ENCODE assay signal across 8 mouse cellular contexts in the genomic region with DNA sequence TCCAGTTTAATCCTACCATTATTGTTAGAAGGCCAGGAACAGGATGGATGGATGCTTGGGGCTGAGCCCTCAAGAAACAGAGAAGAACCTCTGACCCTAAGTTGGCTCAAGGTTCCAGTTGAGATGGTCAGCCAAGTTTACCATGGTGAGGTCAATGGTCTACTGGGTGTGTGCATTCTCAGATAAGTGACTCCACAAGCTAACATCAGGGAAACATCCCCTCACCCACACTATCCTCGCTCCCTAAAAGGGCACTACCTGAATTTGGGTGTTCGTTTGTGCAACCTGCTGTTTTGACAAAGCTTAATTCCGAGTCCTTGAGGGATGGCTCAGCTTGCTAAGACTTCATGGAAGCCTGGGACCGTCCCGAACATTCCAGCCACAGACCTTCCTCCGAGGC. TPM values are rescaled to one million over a fixed set of nuclear protein-coding genes. Genes with fewer than 3 reads are reported as not detected.
DNase-seq lines count a peak whose midpoint lies in the region; ATAC-seq and TF ChIP-seq lines count a peak whose summit lies in the region.

No protein-coding gene starts in this region.

- no peak for TF ChIP-seq POLR2A in spleen, adult 2 months (IDR thresholded peaks at IDR 0.05; ENCODE audit: low read depth, low read length)

- DNase-seq in spleen, adult 2 months (ENCODE audit: low read depth in 1 of 2, low spot score in 2 of 2): no peak
- DNase-seq in spleen, adult 18-20 months: no peak
- no peak for DNase-seq in cerebellum, adult 9-10 months
- DNase-seq in urinary bladder, adult 18-20 months (ENCODE audit: low spot score in 2 of 2): no peak
- no peak for DNase-seq in gastrocnemius, postnatal 10 days

- no peaks in the 10 kb centered on the region for H3K9me3 ChIP-seq in forebrain, embryonic 15.5 days
- no peaks in the 10 kb centered on the region for H3K9me3 ChIP-seq in limb, embryonic 15.5 days
- H3K9me3 ChIP-seq in stomach, embryonic 16.5 days (replicated peaks; ENCODE audit: control insufficient read depth, low read length): no peaks in the 10 kb centered on the region

- no peak for TF ChIP-seq CTCF in spleen, adult 2 months (IDR thresholded peaks at IDR 0.05; ENCODE audit: extremely low read depth, insufficient read depth, insufficient read length, insufficient replicate concordance)

- ATAC-seq in forebrain, embryonic 15.5 days (replicated peaks): no peak
- no peak for ATAC-seq in limb, embryonic 15.5 days (ENCODE audit: insufficient number of reproducible peaks, low FRiP score, low TSS enrichment, low read depth)
- ATAC-seq in stomach, embryonic 16.5 days (ENCODE audit: insufficient read depth, low FRiP score): no peak

- peak overlapping the region; percentile 43; the same call in 1 of the 2 replicates for H3K9ac ChIP-seq in forebrain, embryonic 15.5 days (replicated peaks)
- H3K9ac ChIP-seq in limb, embryonic 15.5 days: peak overlapping the region; percentile 28; the same call in 1 of the 2 replicates
- peak overlapping the region; percentile 76 for H3K9ac ChIP-seq in stomach, embryonic 16.5 days (ENCODE audit: low read length)

- H3K27ac ChIP-seq in spleen, adult 2 months (ENCODE audit: insufficient read depth, low read length): peak overlapping the region; percentile 25; the same call in 1 of the 2 replicates
- H3K27ac ChIP-seq in forebrain, embryonic 15.5 days (replicated peaks): no peak overlapping the region
- no peak overlapping the region for H3K27ac ChIP-seq in limb, embryonic 15.5 days
- no peak overlapping the region for H3K27ac ChIP-seq in stomach, embryonic 16.5 days (ENCODE audit: low read length)

- H3K27me3 ChIP-seq in spleen, adult 2 months (ENCODE audit: control insufficient read depth, insufficient read depth, low read length): no peaks in the 10 kb centered on the region
- H3K27me3 ChIP-seq in forebrain, embryonic 15.5 days: no peaks in the 10 kb centered on the region
- no peaks in the 10 kb centered on the region for H3K27me3 ChIP-seq in limb, embryonic 15.5 days
- no peaks in the 10 kb centered on the region for H3K27me3 ChIP-seq in stomach, embryonic 16.5 days (ENCODE audit: control insufficient read depth, insufficient read depth, low read length)

- no peaks in the 10 kb centered on the region for H3K36me3 ChIP-seq in spleen, adult 2 months (ENCODE audit: control insufficient read depth, insufficient read depth, low read length)
- no peaks in the 10 kb centered on the region for H3K36me3 ChIP-seq in forebrain, embryonic 15.5 days
- H3K36me3 ChIP-seq in limb, embryonic 15.5 days: no peaks in the 10 kb centered on the region
- no peaks in the 10 kb centered on the region for H3K36me3 ChIP-seq in stomach, embryonic 16.5 days (ENCODE audit: control insufficient read depth, insufficient read depth, low read length)

- peak overlapping the region; percentile 65 for H3K4me3 ChIP-seq in spleen, adult 2 months (ENCODE audit: extremely low read depth, insufficient read depth, insufficient read length)
- H3K4me3 ChIP-seq in forebrain, embryonic 15.5 days: peak overlapping the region; percentile 61
- peak overlapping the region; percentile 60 for H3K4me3 ChIP-seq in limb, embryonic 15.5 days
- peak overlapping the region; percentile 66 for H3K4me3 ChIP-seq in stomach, embryonic 16.5 days (replicated peaks; ENCODE audit: low read length)

- H3K4me2 ChIP-seq in forebrain, embryonic 15.5 days (replicated peaks): peak overlapping the region; percentile 90
- peak overlapping the region; percentile 89 for H3K4me2 ChIP-seq in limb, embryonic 15.5 days
- H3K4me2 ChIP-seq in stomach, embryonic 16.5 days (ENCODE audit: low read depth, low read length): peak overlapping the region; percentile 97

- peaks cover 20% of the 10 kb centered on the region for H3K4me1 ChIP-seq in spleen, adult 2 months (ENCODE audit: control insufficient read depth, insufficient read depth, insufficient read length)
- peaks cover 32% of the 10 kb centered on the region for H3K4me1 ChIP-seq in forebrain, embryonic 15.5 days
- H3K4me1 ChIP-seq in limb, embryonic 15.5 days: peaks cover 38% of the 10 kb centered on the region
- H3K4me1 ChIP-seq in stomach, embryonic 16.5 days (ENCODE audit: control insufficient read depth, insufficient read depth, low read length): peaks cover 20% of the 10 kb centered on the region; the same call in 1 of the 2 replicates

- 7% methylated on average over 6 of the region's 6 CpGs for WGBS in spleen, adult 2 months
- 4% methylated on average over 6 of the region's 6 CpGs for WGBS in forebrain, embryonic 15.5 days
- WGBS in limb, embryonic 15.5 days: 7% methylated on average over 6 of the region's 6 CpGs
- 6% methylated on average over 6 of the region's 6 CpGs for WGBS in stomach, embryonic 16.5 days

RNA-seq across cellular contexts. Expression of gene Kcnk5, which starts 1.3 kb away (rescaled TPM):
- 7.4 and 7.8 TPM in 2 replicates for polyA plus RNA-seq in spleen, adult 2 months (2012; rRNA removed)
- polyA plus RNA-seq in forebrain, embryonic 15.5 days (2015; fragmentation: Nextera tagmentation; extraction: Ambion mirVana): 3.3 TPM in 2 replicates
- polyA plus RNA-seq in limb, embryonic 15.5 days (2015; fragmentation: Nextera tagmentation; extraction: Ambion mirVana): 4.5 and 4.7 TPM in 2 replicates
- 8.7 and 9.5 TPM in 2 replicates for polyA plus RNA-seq in stomach, embryonic 16.5 days (2015; fragmentation: Nextera tagmentation; extraction: Ambion mirVana)
- total RNA-seq in gastrocnemius, postnatal 10 days (2021): 1 to 10 TPM in 1 of 2 experiments, under 1 TPM in 1; 0.99 to 1.9 TPM

RNA-seq across cellular contexts. Expression of gene Saysd1, which starts 42.0 kb away (rescaled TPM):
- 6.1 and 6.8 TPM in 2 replicates for polyA plus RNA-seq in spleen, adult 2 months (2012; rRNA removed)
- 15.0 and 15.4 TPM in 2 replicates for polyA plus RNA-seq in forebrain, embryonic 15.5 days (2015; fragmentation: Nextera tagmentation; extraction: Ambion mirVana)
- polyA plus RNA-seq in limb, embryonic 15.5 days (2015; fragmentation: Nextera tagmentation; extraction: Ambion mirVana): 13.4 and 14.1 TPM in 2 replicates
- 12.9 and 13.5 TPM in 2 replicates for polyA plus RNA-seq in stomach, embryonic 16.5 days (2015; fragmentation: Nextera tagmentation; extraction: Ambion mirVana)
- total RNA-seq in gastrocnemius, postnatal 10 days (2021): 1 to 10 TPM; 2.0 to 2.2 TPM
